8 mouse cellular contexts compared by ENCODE assay signal in genomic region chr17:34030861-34031326, GRCm38 (mm10). TPM values are rescaled to one million over a fixed set of nuclear protein-coding genes. Genes with fewer than 3 reads are reported as not detected.
A peak's percentile ranks its signal among the peaks of the same experiment; 100 is the strongest.
DNase-seq lines count a peak whose midpoint lies in the region; ATAC-seq lines count a peak whose summit lies in the region.

No protein-coding gene starts in this region.

- no peaks in the 10 kb centered on the region for H3K9me3 ChIP-seq in megakaryocyte, embryonic 14.5 days
- H3K9me3 ChIP-seq in hindbrain, embryonic 12.5 days (replicated peaks), result no peaks in the 10 kb centered on the region
- no peaks in the 10 kb centered on the region for H3K9me3 ChIP-seq in midbrain, embryonic 12.5 days

- H3K4me3 ChIP-seq in megakaryocyte, embryonic 14.5 days (replicated peaks), result peak overlapping the region; percentile 92
- H3K4me3 ChIP-seq in hindbrain, embryonic 12.5 days, result peak overlapping the region; percentile 95
- H3K4me3 ChIP-seq in midbrain, embryonic 12.5 days, result peak overlapping the region; percentile 95

- peaks cover 52% of the 10 kb centered on the region for H3K36me3 ChIP-seq in megakaryocyte, embryonic 14.5 days (replicated peaks; ENCODE audit: low read length)
- H3K36me3 ChIP-seq in hindbrain, embryonic 12.5 days, result peaks cover 34% of the 10 kb centered on the region
- peaks cover 40% of the 10 kb centered on the region for H3K36me3 ChIP-seq in midbrain, embryonic 12.5 days

- peak overlapping the region; percentile 98 for H3K9ac ChIP-seq in hindbrain, embryonic 12.5 days
- H3K9ac ChIP-seq in midbrain, embryonic 12.5 days (replicated peaks), result peak overlapping the region; percentile 91

- H3K4me2 ChIP-seq in hindbrain, embryonic 12.5 days (replicated peaks), result peak overlapping the region; percentile 83
- peak overlapping the region; percentile 97 for H3K4me2 ChIP-seq in midbrain, embryonic 12.5 days (replicated peaks)

- 6% methylated on average over 20 of the region's 20 CpGs for WGBS in hindbrain, embryonic 12.5 days
- 2% methylated on average over 20 of the region's 20 CpGs for WGBS in midbrain, embryonic 12.5 days

- H3K27me3 ChIP-seq in megakaryocyte, embryonic 14.5 days (replicated peaks), result no peaks in the 10 kb centered on the region
- H3K27me3 ChIP-seq in hindbrain, embryonic 12.5 days, result no peaks in the 10 kb centered on the region
- no peaks in the 10 kb centered on the region for H3K27me3 ChIP-seq in midbrain, embryonic 12.5 days

- peak; percentile 78 for DNase-seq in cerebellum, adult 11-12 months
- DNase-seq in cerebellum, adult 9-10 months, result no peak
- DNase-seq in right cerebral cortex, adult 18-20 months, result no peak
- DNase-seq in left cerebral cortex, adult 11 months (ENCODE audit: low spot score), result no peak

- ATAC-seq in megakaryocyte, adult 5-6 weeks (ENCODE audit: poor library complexity, severe bottlenecking), result no peak
- no peak for ATAC-seq in hindbrain, embryonic 12.5 days (ENCODE audit: low FRiP score)
- no peak for ATAC-seq in midbrain, embryonic 12.5 days (ENCODE audit: low FRiP score, low read depth)

- peak overlapping the region; percentile 98 for H3K27ac ChIP-seq in hindbrain, embryonic 12.5 days
- peak overlapping the region; percentile 98 for H3K27ac ChIP-seq in midbrain, embryonic 12.5 days (replicated peaks)

- H3K4me1 ChIP-seq in megakaryocyte, embryonic 14.5 days, result peaks cover 73% of the 10 kb centered on the region
- peaks cover 61% of the 10 kb centered on the region for H3K4me1 ChIP-seq in hindbrain, embryonic 12.5 days
- peaks cover 63% of the 10 kb centered on the region for H3K4me1 ChIP-seq in midbrain, embryonic 12.5 days

RNA-seq across cellular contexts. Expression of gene Slc39a7, which starts 0.6 kb away (rescaled TPM):
- 63.6 and 95.7 TPM in 2 replicates for polyA plus RNA-seq in megakaryocyte, embryonic 14.5 days (2012; ENCODE audit: insufficient read depth, low replicate concordance)
- 5.4 and 6.4 TPM in 2 replicates for total RNA-seq in megakaryocyte, adult 5-6 weeks (2015)
- 72.5 and 83.1 TPM in 2 replicates for total RNA-seq in megakaryocyte, adult 5-6 weeks (2017)
- 179 and 187 TPM in 2 replicates for polyA plus RNA-seq in hindbrain, embryonic 12.5 days (2016; fragmentation: Nextera tagmentation; extraction: Ambion mirVana)
- polyA plus RNA-seq in midbrain, embryonic 12.5 days (2016; fragmentation: Nextera tagmentation; extraction: Ambion mirVana), result 180 and 184 TPM in 2 replicates

RNA-seq across cellular contexts. Expression of gene Rxrb, which starts 0.7 kb away (rescaled TPM):
- 66.5 and 117 TPM in 2 replicates for polyA plus RNA-seq in megakaryocyte, embryonic 14.5 days (2012; ENCODE audit: insufficient read depth, low replicate concordance)
- 19.6 and 23.4 TPM in 2 replicates for total RNA-seq in megakaryocyte, adult 5-6 weeks (2015)
- total RNA-seq in megakaryocyte, adult 5-6 weeks (2017), result 23.7 and 27.2 TPM in 2 replicates
- polyA plus RNA-seq in hindbrain, embryonic 12.5 days (2016; fragmentation: Nextera tagmentation; extraction: Ambion mirVana), result 64.9 and 68.3 TPM in 2 replicates
- polyA plus RNA-seq in midbrain, embryonic 12.5 days (2016; fragmentation: Nextera tagmentation; extraction: Ambion mirVana), result 68.0 and 68.4 TPM in 2 replicates

RNA-seq across cellular contexts. Expression of gene H2-Ke6, which starts 3.0 kb away (rescaled TPM):
- polyA plus RNA-seq in megakaryocyte, embryonic 14.5 days (2012; ENCODE audit: insufficient read depth, low replicate concordance), result 12.4 and 22.2 TPM in 2 replicates
- 67.7 and 84.3 TPM in 2 replicates for total RNA-seq in megakaryocyte, adult 5-6 weeks (2015)
- 34.6 and 35.5 TPM in 2 replicates for total RNA-seq in megakaryocyte, adult 5-6 weeks (2017)
- 57.5 and 67.6 TPM in 2 replicates for polyA plus RNA-seq in hindbrain, embryonic 12.5 days (2016; fragmentation: Nextera tagmentation; extraction: Ambion mirVana)
- polyA plus RNA-seq in midbrain, embryonic 12.5 days (2016; fragmentation: Nextera tagmentation; extraction: Ambion mirVana), result 110 and 131 TPM in 2 replicates

RNA-seq across cellular contexts. Expression of gene Ring1, which starts 6.4 kb away (rescaled TPM):
- polyA plus RNA-seq in megakaryocyte, embryonic 14.5 days (2012; ENCODE audit: insufficient read depth, low replicate concordance), result 5.3 and 24.9 TPM in 2 replicates
- 5.3 and 6.7 TPM in 2 replicates for total RNA-seq in megakaryocyte, adult 5-6 weeks (2015)
- total RNA-seq in megakaryocyte, adult 5-6 weeks (2017), result 7.9 and 9.6 TPM in 2 replicates
- polyA plus RNA-seq in hindbrain, embryonic 12.5 days (2016; fragmentation: Nextera tagmentation; extraction: Ambion mirVana), result 28.2 and 29.7 TPM in 2 replicates
- 25.2 and 27.0 TPM in 2 replicates for polyA plus RNA-seq in midbrain, embryonic 12.5 days (2016; fragmentation: Nextera tagmentation; extraction: Ambion mirVana)

RNA-seq across cellular contexts. Expression of gene Col11a2, which starts 8.3 kb away (rescaled TPM):
- 19.6 and 36.5 TPM in 2 replicates for polyA plus RNA-seq in megakaryocyte, embryonic 14.5 days (2012; ENCODE audit: insufficient read depth, low replicate concordance)
- 0.36 and 0.87 TPM in 2 replicates for total RNA-seq in megakaryocyte, adult 5-6 weeks (2015)
- total RNA-seq in megakaryocyte, adult 5-6 weeks (2017), result 1.2 and 1.5 TPM in 2 replicates
- 7.8 and 18.0 TPM in 2 replicates for polyA plus RNA-seq in hindbrain, embryonic 12.5 days (2016; fragmentation: Nextera tagmentation; extraction: Ambion mirVana)
- polyA plus RNA-seq in midbrain, embryonic 12.5 days (2016; fragmentation: Nextera tagmentation; extraction: Ambion mirVana), result 2.3 and 4.0 TPM in 2 replicates
